Mouse (Mus musculus): ENCODE results near the gene Trex1.

Gene Trex1

GRCm38 (mm10) chr9:109009636-109010315, 49.8 kb downstream of the Trex1 start:
- DNase-seq, result no peak

GRCm38 (mm10) chr9:109008994-109009635, 50.4 kb downstream of the Trex1 start:
- DNase-seq, result no peak

GRCm38 (mm10) chr9:109008081-109008480, 51.5 kb downstream of the Trex1 start:
- DNase-seq, result no peak

Measured in cerebellum, adult 11-12 months (tissue).